Mouse (Mus musculus) brain, embryonic 14.5 days (tissue): ENCODE measurements at regions not wholly inside any gene's neighbourhood (a gene's known extent, or its start where the extent isn't known, plus 50 kb on each side); places are given as distances from the start of the nearest gene placed in this dataset.

Experiments used
- CTCF ChIP-seq: fragments of 200-500 bp; IDR thresholded peaks from 2 replicates; pipeline ENCODE4 v1.5.1; 2012; ENCODE audit warnings: inconsistent platforms, mild to moderate bottlenecking, moderate library complexity, borderline replicate concordance; ENCODE audit not compliant: insufficient read depth, insufficient read length; ENCODE audit errors: extremely low read depth
- POLR2A ChIP-seq: fragments of 200-500 bp; IDR thresholded peaks from 2 replicates; pipeline ENCODE4 v1.6.1; 2012; ENCODE audit warnings: mild to moderate bottlenecking, inconsistent platforms, borderline replicate concordance; ENCODE audit not compliant: poor library complexity, insufficient read depth, insufficient read length, severe bottlenecking; ENCODE audit errors: extremely low read depth

GRCm38 (mm10) chr6:51798577-51799240 lies 213.6 kb downstream of the Skap2 start:
- TF ChIP-seq CTCF (no peak), POLR2A (no peak)
